Mouse (Mus musculus) brain, embryonic 14.5 days (tissue): ENCODE measurements around the gene Edem2.

ENCODE experiments used
- CTCF ChIP-seq: fragments of 200-500 bp; IDR thresholded peaks from 2 replicates; pipeline ENCODE4 v1.5.1; 2012; ENCODE audit warnings: inconsistent platforms, mild to moderate bottlenecking, moderate library complexity, borderline replicate concordance; ENCODE audit not compliant: insufficient read depth, insufficient read length; ENCODE audit errors: extremely low read depth
- POLR2A ChIP-seq: fragments of 200-500 bp; IDR thresholded peaks from 2 replicates; pipeline ENCODE4 v1.6.1; 2012; ENCODE audit warnings: mild to moderate bottlenecking, inconsistent platforms, borderline replicate concordance; ENCODE audit not compliant: poor library complexity, insufficient read depth, insufficient read length, severe bottlenecking; ENCODE audit errors: extremely low read depth

DNA sequence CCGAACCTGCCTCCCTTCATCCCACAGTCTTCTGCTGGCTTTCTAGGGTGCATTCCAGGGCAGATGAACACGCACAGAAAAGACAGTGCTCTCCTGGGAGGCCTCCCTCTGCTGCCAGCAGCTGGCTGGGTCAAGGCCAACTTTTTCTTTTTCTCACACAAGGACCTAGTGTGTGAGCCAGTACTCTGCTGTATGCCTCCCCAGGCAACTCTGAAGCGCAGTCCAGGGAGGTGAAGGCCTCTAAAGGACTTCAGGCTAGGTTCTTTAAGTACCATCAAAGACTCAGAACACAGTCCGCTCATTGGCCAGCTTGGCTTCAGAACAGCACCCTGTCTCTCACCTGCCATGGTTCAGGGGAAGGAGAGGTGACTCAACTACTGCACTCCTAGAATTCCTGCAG, 22.0 kb downstream of the Edem2 start:
- no peak for TF ChIP-seq POLR2A
- TF ChIP-seq CTCF: no peak
